Mouse (Mus musculus) left cerebral cortex, postnatal 14 days (tissue): Measurements from ENCODE around the gene Vdr. TPM values are rescaled to one million over a fixed set of nuclear protein-coding genes. Genes with fewer than 3 reads are reported as not detected.

Experiments used
- DNase-seq, 2 experiments: peaks; one replicate each; pipeline ENCODE4 v3.0.0; 2021 to 2022; ENCODE audit warnings: low spot score in 2 of 2, mixed read lengths in 1 of 2
- intact Hi-C: fragments of 180-260 bp; cut with DNase I; formaldehyde crosslinking; loops from one replicate; pipeline ENCODE4 v1.15.1; 2025
- long read RNA-seq, 2 experiments: library from polyadenylated mRNA; stranded (forward); transcript quantifications; one replicate each; pipeline ENCODE4 v2.0.0; 2021
- total RNA-seq, 2 experiments: library from RNA; stranded (reverse); gene quantifications; 2 replicates each; pipeline ENCODE4 v1.2.3; 2021

Vdr gene
- under 1 TPM; 0.13 TPM for total RNA-seq
- long read RNA-seq, experiment 1: 0 reads
- long read RNA-seq, experiment 2, partial matches to known transcripts: 0 of 2 reads
- long read RNA-seq, experiment 2, other reads (novel, unspliced or antisense): 2 of 2 reads

GRCm38 (mm10) chr15:97910530-97910929 is at the start of gene Vdr:
Gene Vdr (minus strand): TSS chr15:97910630.
- no peak for DNase-seq
- intact Hi-C loops: no loop called here

- DNase-seq: no peak
- intact Hi-C loops: no loop called here
Measured at GRCm38 (mm10) chr15:97956416-97956815, 46.0 kb upstream of the Vdr start.

- no peak for DNase-seq
- intact Hi-C loops: no loop called here
Measured at GRCm38 (mm10) chr15:97955742-97956141, 45.3 kb upstream of the Vdr start.

- intact Hi-C loops: no loop called here
- no peak for DNase-seq
Measured at GRCm38 (mm10) chr15:97955286-97955685, 44.9 kb upstream of the Vdr start.

- no peak for DNase-seq
- intact Hi-C loops: loop anchor here (5.0 kb wide), 1 partner anchor 172 kb away; no protein-coding TSS in a partner anchor
Measured at GRCm38 (mm10) chr15:97954671-97955070, 44.2 kb upstream of the Vdr start.

- intact Hi-C loops: loop anchor here (1.0 to 5.0 kb wide), 3 partner anchors 99 to 235 kb away; no protein-coding TSS in a partner anchor
- no peak for DNase-seq
Measured at GRCm38 (mm10) chr15:97952889-97953189, 42.4 kb upstream of the Vdr start.

GRCm38 (mm10) chr15:97952137-97952888 is 41.9 kb upstream of the Vdr start:
- DNase-seq: peak; percentile 53 to 76
- intact Hi-C loops: loop anchor here (1.0 to 5.0 kb wide), 2 partner anchors 98 to 170 kb away; no protein-coding TSS in a partner anchor

GRCm38 (mm10) chr15:97950240-97950639 is 39.8 kb upstream of the Vdr start:
- intact Hi-C loops: loop anchor here (5.0 kb wide), 1 partner anchor 168 kb away; no protein-coding TSS in a partner anchor
- peak in 1 of 2 experiments; percentile 44 for DNase-seq

GRCm38 (mm10) chr15:97949706-97950105 is 39.3 kb upstream of the Vdr start:
- no peak for DNase-seq
- intact Hi-C loops: loop anchor here (5.0 kb wide), 1 partner anchor 167 kb away; no protein-coding TSS in a partner anchor

- intact Hi-C loops: no loop called here
- DNase-seq: no peak
Measured at GRCm38 (mm10) chr15:97948720-97949119, 38.3 kb upstream of the Vdr start.

GRCm38 (mm10) chr15:97945656-97946315 is 35.4 kb upstream of the Vdr start:
- intact Hi-C loops: no loop called here
- no peak for DNase-seq

- intact Hi-C loops: no loop called here
- DNase-seq: no peak
Measured at GRCm38 (mm10) chr15:97944919-97945574, 34.6 kb upstream of the Vdr start.

- intact Hi-C loops: no loop called here
- DNase-seq: no peak
Measured at GRCm38 (mm10) chr15:97943356-97943755, 32.9 kb upstream of the Vdr start.

- intact Hi-C loops: no loop called here
- DNase-seq: no peak
Measured at GRCm38 (mm10) chr15:97942538-97942937, 32.1 kb upstream of the Vdr start.

- intact Hi-C loops: no loop called here
- no peak for DNase-seq
Measured at GRCm38 (mm10) chr15:97941306-97941705, 30.9 kb upstream of the Vdr start.

GRCm38 (mm10) chr15:97940088-97940487 is 29.7 kb upstream of the Vdr start:
- intact Hi-C loops: no loop called here
- DNase-seq: no peak

GRCm38 (mm10) chr15:97938580-97938979 is 28.1 kb upstream of the Vdr start:
- no peak for DNase-seq
- intact Hi-C loops: no loop called here

GRCm38 (mm10) chr15:97932441-97932840 is 22.0 kb upstream of the Vdr start:
- DNase-seq: no peak
- intact Hi-C loops: no loop called here

GRCm38 (mm10) chr15:97929259-97929824 is 18.9 kb upstream of the Vdr start:
- intact Hi-C loops: no loop called here
- DNase-seq: no peak

- intact Hi-C loops: no loop called here
- DNase-seq: no peak
Measured at GRCm38 (mm10) chr15:97927821-97928220, 17.4 kb upstream of the Vdr start.
